Comparison of ENCODE assay signal across 10 mouse cellular contexts in genomic region chr4:109656301-109656700, GRCm38 (mm10). TPM values are rescaled to one million over a fixed set of nuclear protein-coding genes. Genes with fewer than 3 reads are reported as not detected.
DNase-seq lines count a peak whose midpoint lies in the region; ATAC-seq and TF ChIP-seq lines count a peak whose summit lies in the region.
"Had no signal": no experiment of that assay in that cellular context is flagged by ENCODE, and none has a peak within 500 bp of the region (broad histone marks: within the 10 kb centered on the region; RNA-seq: fewer than 3 reads in every experiment).

No protein-coding gene starts in this region.

- peaks cover 67% of the 10 kb centered on the region for H3K27me3 ChIP-seq in heart, embryonic 13.5 days (replicated peaks)
- no peaks in the 10 kb centered on the region for H3K27me3 ChIP-seq in G1E (ENCODE audit: insufficient read depth, low read length)
- H3K27me3 ChIP-seq in limb, embryonic 10.5 days (ENCODE audit: low read depth, poor library complexity, severe bottlenecking) = peaks cover 84% of the 10 kb centered on the region

- no peak for DNase-seq in heart, adult 9 months (ENCODE audit: low spot score in 2 of 2)
- DNase-seq in kidney, adult 9 months = peak; percentile 37
- DNase-seq in kidney, adult 11 months = no peak
- no peak for DNase-seq in G1E (ENCODE audit: low spot score)
- DNase-seq in limb, embryonic 10.5 days (ENCODE audit: low spot score) = peak; percentile 31
- DNase-seq in spleen, postnatal 36 days (ENCODE audit: low spot score in 2 of 2) = no peak
- no peak for DNase-seq in lung, adult 18-20 months

- H3K9ac ChIP-seq in heart, embryonic 13.5 days = no peak overlapping the region
- H3K9ac ChIP-seq: embryonic facial prominence, embryonic 12.5 days; midbrain, embryonic 13.5 days had no signal

- no peak overlapping the region for H3K4me2 ChIP-seq in heart, embryonic 13.5 days

- no peak for ATAC-seq in heart, embryonic 13.5 days (ENCODE audit: extremely low read depth, insufficient number of reproducible peaks, low FRiP score, low TSS enrichment)
- ATAC-seq in G1E (ENCODE audit: extremely low read depth, insufficient number of reproducible peaks, low FRiP score, poor library complexity, severe bottlenecking) = no peak

- H3K27ac ChIP-seq in heart, embryonic 13.5 days (replicated peaks) = no peak overlapping the region
- H3K27ac ChIP-seq in limb, embryonic 10.5 days = no peak overlapping the region
- H3K27ac ChIP-seq: embryonic facial prominence, embryonic 12.5 days; midbrain, embryonic 13.5 days had no signal

- H3K4me3 ChIP-seq in heart, embryonic 13.5 days = peak overlapping the region; percentile 61
- peak overlapping the region; percentile 83; the same call in 1 of the 2 replicates for H3K4me3 ChIP-seq in G1E (ENCODE audit: low read depth, low read length)
- no peak overlapping the region for H3K4me3 ChIP-seq in limb, embryonic 10.5 days

- no peak for TF ChIP-seq CTCF in G1E (IDR thresholded peaks at IDR 0.05; ENCODE audit: low read depth, low read length)

- 0 out of 2 replicates have a peak, but pooled peaks cover 6% of the 10 kb centered on the region for H3K36me3 ChIP-seq in heart, embryonic 13.5 days
- H3K36me3 ChIP-seq in G1E (replicated peaks) = peaks cover 9% of the 10 kb centered on the region
- H3K36me3 ChIP-seq in limb, embryonic 10.5 days = no peaks in the 10 kb centered on the region
- H3K36me3 ChIP-seq: embryonic facial prominence, embryonic 12.5 days; midbrain, embryonic 13.5 days had no signal

- 19% methylated on average over 4 of the region's 4 CpGs for WGBS in heart, embryonic 13.5 days
- WGBS in limb, embryonic 10.5 days = 8% methylated on average over 4 of the region's 4 CpGs

- H3K4me1 ChIP-seq in heart, embryonic 13.5 days = peaks cover 15% of the 10 kb centered on the region
- peaks cover 36% of the 10 kb centered on the region for H3K4me1 ChIP-seq in G1E (ENCODE audit: insufficient read depth, low read depth, low read length)
- peaks cover 12% of the 10 kb centered on the region for H3K4me1 ChIP-seq in limb, embryonic 10.5 days

- H3K9me3 ChIP-seq in heart, embryonic 13.5 days = no peaks in the 10 kb centered on the region
- no peaks in the 10 kb centered on the region for H3K9me3 ChIP-seq in G1E (replicated peaks)
- no peaks in the 10 kb centered on the region for H3K9me3 ChIP-seq in limb, embryonic 10.5 days (replicated peaks)
- H3K9me3 ChIP-seq: embryonic facial prominence, embryonic 12.5 days; midbrain, embryonic 13.5 days had no signal

RNA-seq across cellular contexts. Expression of gene Cdkn2c, which starts 10.7 kb away (rescaled TPM):
- polyA plus RNA-seq in heart, embryonic 13.5 days (2015; fragmentation: Nextera tagmentation; extraction: Ambion mirVana) = 9.9 and 10.0 TPM in 2 replicates
- total RNA-seq in G1E (2014; fragmentation: Nextera tagmentation) = 31.2 and 38.8 TPM in 2 replicates
- 86.7 and 90.7 TPM in 2 replicates for total RNA-seq in G1E (2017)
- polyA plus RNA-seq in G1E (2012) = 53.6 and 59.0 TPM in 2 replicates
- polyA plus RNA-seq in limb, embryonic 10.5 days (2016; fragmentation: Nextera tagmentation; extraction: Ambion mirVana) = 1.1 and 1.4 TPM in 2 replicates

RNA-seq across cellular contexts. Expression of gene Faf1, which starts 20.1 kb away (rescaled TPM):
- polyA plus RNA-seq in heart, embryonic 13.5 days (2015; fragmentation: Nextera tagmentation; extraction: Ambion mirVana) = 18.3 and 20.4 TPM in 2 replicates
- 66.9 and 71.9 TPM in 2 replicates for total RNA-seq in G1E (2014; fragmentation: Nextera tagmentation)
- 65.0 and 65.8 TPM in 2 replicates for total RNA-seq in G1E (2017)
- polyA plus RNA-seq in G1E (2012) = 7.1 and 9.5 TPM in 2 replicates
- polyA plus RNA-seq in limb, embryonic 10.5 days (2016; fragmentation: Nextera tagmentation; extraction: Ambion mirVana) = 29.2 TPM in 2 replicates

Comparison
In these comparisons a context has a peak if more than half of its experiments do, and no peak if none do; other contexts are left out.
1. DNase-seq: peak in kidney, adult 9 months (single experiment) and limb, embryonic 10.5 days (single experiment); none in heart, adult 9 months (0 of 2), kidney, adult 11 months (single experiment), G1E (single experiment), spleen, postnatal 36 days (0 of 2) and lung, adult 18-20 months (0 of 2).